Mouse (Mus musculus) heart, embryonic 11.5 days (tissue): ENCODE measurements around the gene Gm11437. TPM values are rescaled to one million over a fixed set of nuclear protein-coding genes. Genes with fewer than 3 reads are reported as not detected.

Source experiments
- ATAC-seq: fragments of 200-750 bp; cut with Nextera tagmentation; replicated peaks from 2 replicates; pipeline ENCODE4 v1.8.0; 2017; ENCODE audit warnings: moderate library complexity; ENCODE audit not compliant: insufficient number of reproducible peaks, low FRiP score, low TSS enrichment
- H3K27ac ChIP-seq: fragments of 300-500 bp; sonication (generic); 2 replicates; pipeline ENCODE4 v1.5.1; 2014; ENCODE audit warnings: mild to moderate bottlenecking, low read depth, low read length
- H3K27me3 ChIP-seq: fragments of 300-500 bp; sonication (generic); 2 replicates; pipeline ENCODE4 v1.6.1; 2014; ENCODE audit warnings: mild to moderate bottlenecking, low read length, mixed read lengths; ENCODE audit not compliant: control insufficient read depth, insufficient read depth
- H3K36me3 ChIP-seq: fragments of 300-500 bp; sonication (generic); 2 replicates; pipeline ENCODE4 v1.6.1; 2014; ENCODE audit warnings: mild to moderate bottlenecking, low read length, moderate library complexity, mixed read lengths; ENCODE audit not compliant: control insufficient read depth, insufficient read depth
- H3K4me1 ChIP-seq: fragments of 300-500 bp; sonication (generic); 2 replicates; pipeline ENCODE4 v1.6.1; 2014; ENCODE audit warnings: low read length; ENCODE audit not compliant: control insufficient read depth, insufficient read depth
- H3K4me2 ChIP-seq: fragments of 300-500 bp; sonication (generic); 2 replicates; pipeline ENCODE4 v1.6.1; 2014; ENCODE audit warnings: mild to moderate bottlenecking, moderate library complexity
- H3K4me3 ChIP-seq: fragments of 300-500 bp; sonication (generic); 2 replicates; pipeline ENCODE4 v1.5.1; 2014; ENCODE audit warnings: low read depth, low read length
- H3K9ac ChIP-seq: fragments of 300-500 bp; sonication (generic); 2 replicates; pipeline ENCODE4 v1.6.1; 2014; ENCODE audit warnings: mild to moderate bottlenecking, low read depth, low read length, moderate library complexity
- H3K9me3 ChIP-seq: fragments of 300-500 bp; sonication (generic); replicated peaks from 2 replicates; pipeline ENCODE4 v1.6.1; 2016; ENCODE audit warnings: low read length; ENCODE audit not compliant: control insufficient read depth
- WGBS: fragments of 180-500 bp; shearing (Covaris S2); extraction: QIAGEN DNeasy Blood & Tissue Kit; methylation state at CpG from one replicate; pipeline ENCODE4 v1.1.7; 2014; ENCODE audit not compliant: insufficient replicate concordance; 5-methylcytosine and 5-hydroxymethylcytosine counted together
- polyA plus RNA-seq: library from polyadenylated mRNA; unstranded; fragments of >200 nt; fragmentation: Nextera tagmentation; extraction: Ambion mirVana; gene quantifications from 2 replicates; pipeline ENCODE4 v1.2.1, GENCODE M21; 2014

Gm11437 gene
- polyA plus RNA-seq, 1 experiment from 2014 or later = not detected

DNA sequence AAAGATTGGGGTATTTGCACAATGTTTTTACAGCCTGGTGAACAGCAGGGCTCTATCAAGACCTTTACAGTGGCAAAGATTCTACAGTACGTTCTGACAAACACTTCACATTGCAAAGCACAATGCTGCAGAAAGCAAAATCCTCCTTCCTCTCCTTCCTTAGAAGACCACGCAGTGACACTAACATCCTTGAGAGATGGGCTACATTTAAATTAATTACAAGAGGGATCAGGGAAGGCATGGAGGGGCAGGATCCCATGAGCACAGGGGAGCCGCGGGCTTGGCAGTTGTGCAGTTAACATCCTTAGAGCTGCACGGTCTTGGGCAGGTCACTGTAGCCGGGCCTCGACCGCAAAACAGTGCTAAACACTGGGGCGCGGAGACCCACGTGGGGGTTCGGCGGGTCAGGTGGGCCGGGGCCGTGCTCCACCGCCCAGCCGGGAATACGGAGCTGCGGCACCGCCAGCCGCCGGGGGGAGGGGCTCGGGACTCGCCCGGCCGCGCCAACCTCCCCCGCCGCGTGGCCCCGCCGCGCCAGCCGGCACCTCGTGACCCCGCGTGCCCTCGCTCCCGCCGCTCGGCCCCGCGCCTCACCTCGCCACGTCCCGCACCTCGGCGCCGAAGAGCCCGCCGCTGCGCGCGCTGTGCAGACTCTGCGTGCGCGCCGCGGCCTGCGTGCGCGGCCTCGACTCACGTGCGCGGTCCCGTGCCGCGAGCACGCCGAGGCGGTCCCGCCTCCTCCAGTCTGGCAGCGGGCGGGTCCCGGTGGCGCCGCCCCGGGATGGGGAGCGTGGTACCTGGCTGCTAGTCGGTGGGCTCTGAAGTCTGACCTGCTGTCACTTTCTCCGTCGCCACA is 38.1 kb downstream of the Gm11437 start, which contains the start of the genes Tada2a and Acaca:
TSS of gene Tada2a (minus strand) at position 658 of the 856 bp plus-strand sequence.
TSS of gene Acaca (plus strand) at position 730 of the 856 bp plus-strand sequence.
- Histone ChIP-seq H3K9me3 (no peaks in the 10 kb centered on the region), H3K4me1 (peaks cover 6% of the 10 kb centered on the region; the same call in 1 of the 2 replicates), H3K36me3 (peaks cover 2% of the 10 kb centered on the region; the same call in 1 of the 2 replicates), H3K4me3 (peak within 1 kb of the TSS; percentile 80), H3K27ac (peak within 1 kb of the TSS; percentile 59; the same call in 1 of the 2 replicates), H3K9ac (peak within 1 kb of the TSS; percentile 92), H3K4me2 (peak within 1 kb of the TSS; percentile 86), H3K27me3 (no peaks in the 10 kb centered on the region)
- ATAC-seq = peak; percentile 84
- WGBS = under 1% methylated on average over 61 of the region's 83 CpGs

- no peak for ATAC-seq
- H3K4me3 ChIP-seq = no peak overlapping the region
- peaks cover 6% of the 10 kb centered on the region; the same call in 1 of the 2 replicates for H3K4me1 ChIP-seq
- no peaks in the 10 kb centered on the region for H3K9me3 ChIP-seq
- no peaks in the 10 kb centered on the region for H3K27me3 ChIP-seq
- H3K4me2 ChIP-seq = no peak overlapping the region; the same call in 1 of the 2 replicates
- H3K27ac ChIP-seq = no peak overlapping the region
- no peak overlapping the region for H3K9ac ChIP-seq
- 88% methylated on average over 4 of the region's 4 CpGs for WGBS
- H3K36me3 ChIP-seq = peaks cover 2% of the 10 kb centered on the region; the same call in 1 of the 2 replicates
These were observed 39.3 kb downstream of the Gm11437 start for GRCm38 (mm10) chr11:84127977-84128376.

GRCm38 (mm10) chr11:84121051-84121956 is 46.0 kb downstream of the Gm11437 start:
- Histone ChIP-seq H3K27me3 (no peaks in the 10 kb centered on the region), H3K4me3 (no peak overlapping the region), H3K27ac (no peak overlapping the region), H3K9me3 (no peaks in the 10 kb centered on the region), H3K4me1 (no peaks in the 10 kb centered on the region), H3K36me3 (peaks cover 21% of the 10 kb centered on the region), H3K9ac (no peak overlapping the region), H3K4me2 (no peak overlapping the region)
- no peak for ATAC-seq
- WGBS = 85% methylated on average over 12 of the region's 12 CpGs

DNA sequence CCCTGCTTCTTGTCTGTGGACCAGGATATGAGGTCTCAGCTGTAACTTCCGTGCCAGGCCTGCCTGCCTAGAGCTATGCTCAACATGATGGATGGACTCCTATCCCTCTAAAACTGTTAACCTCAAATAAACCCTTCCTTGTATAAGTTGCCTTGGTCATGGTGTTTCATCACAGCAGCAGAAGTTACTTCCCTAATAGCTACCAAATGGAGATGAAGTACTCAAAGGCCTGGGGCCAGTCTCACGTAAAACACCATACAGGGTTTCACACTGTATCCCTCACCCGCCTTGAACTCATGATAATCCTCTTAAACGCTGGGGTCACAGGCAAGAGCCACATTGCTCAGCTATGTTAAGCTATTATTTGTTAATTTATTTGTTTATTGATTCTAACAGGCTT is 49.8 kb downstream of the Gm11437 start:
- ATAC-seq = no peak
- 87% methylated on average over 4 of the region's 4 CpGs for WGBS
- Histone ChIP-seq H3K27ac (no peak overlapping the region), H3K9me3 (no peaks in the 10 kb centered on the region), H3K27me3 (no peaks in the 10 kb centered on the region), H3K9ac (no peak overlapping the region), H3K4me1 (no peaks in the 10 kb centered on the region), H3K36me3 (peaks cover 24% of the 10 kb centered on the region), H3K4me3 (no peak overlapping the region), H3K4me2 (no peak overlapping the region)

GRCm38 (mm10) chr11:84116221-84116620 is 51.1 kb downstream of the Gm11437 start:
- ATAC-seq = no peak
- H3K9ac ChIP-seq = no peak overlapping the region
- H3K36me3 ChIP-seq = peaks cover 23% of the 10 kb centered on the region
- H3K27ac ChIP-seq = no peak overlapping the region
- 61% methylated on average over 2 of the region's 2 CpGs for WGBS
- no peaks in the 10 kb centered on the region for H3K27me3 ChIP-seq
- H3K4me1 ChIP-seq = no peaks in the 10 kb centered on the region
- H3K9me3 ChIP-seq = no peaks in the 10 kb centered on the region
- H3K4me3 ChIP-seq = no peak overlapping the region
- no peak overlapping the region for H3K4me2 ChIP-seq

- H3K4me3 ChIP-seq = no peak overlapping the region
- ATAC-seq = no peak
- H3K4me1 ChIP-seq = no peaks in the 10 kb centered on the region
- WGBS = 77% methylated on average over 9 of the region's 9 CpGs
- H3K36me3 ChIP-seq = peaks cover 19% of the 10 kb centered on the region
- H3K9ac ChIP-seq = no peak overlapping the region
- no peaks in the 10 kb centered on the region for H3K9me3 ChIP-seq
- H3K27ac ChIP-seq = no peak overlapping the region
- H3K27me3 ChIP-seq = no peaks in the 10 kb centered on the region
- no peak overlapping the region for H3K4me2 ChIP-seq
These were observed 51.6 kb downstream of the Gm11437 start for GRCm38 (mm10) chr11:84115646-84116045.

GRCm38 (mm10) chr11:84113623-84114022 is 53.7 kb downstream of the Gm11437 start:
- peaks cover 13% of the 10 kb centered on the region; the same call in 1 of the 2 replicates for H3K36me3 ChIP-seq
- H3K9me3 ChIP-seq = no peaks in the 10 kb centered on the region
- H3K4me1 ChIP-seq = no peaks in the 10 kb centered on the region
- H3K9ac ChIP-seq = no peak overlapping the region
- H3K4me2 ChIP-seq = no peak overlapping the region
- H3K27ac ChIP-seq = no peak overlapping the region
- ATAC-seq = no peak
- no peak overlapping the region for H3K4me3 ChIP-seq
- H3K27me3 ChIP-seq = no peaks in the 10 kb centered on the region
- 92% methylated on average over 5 of the region's 5 CpGs for WGBS

DNA sequence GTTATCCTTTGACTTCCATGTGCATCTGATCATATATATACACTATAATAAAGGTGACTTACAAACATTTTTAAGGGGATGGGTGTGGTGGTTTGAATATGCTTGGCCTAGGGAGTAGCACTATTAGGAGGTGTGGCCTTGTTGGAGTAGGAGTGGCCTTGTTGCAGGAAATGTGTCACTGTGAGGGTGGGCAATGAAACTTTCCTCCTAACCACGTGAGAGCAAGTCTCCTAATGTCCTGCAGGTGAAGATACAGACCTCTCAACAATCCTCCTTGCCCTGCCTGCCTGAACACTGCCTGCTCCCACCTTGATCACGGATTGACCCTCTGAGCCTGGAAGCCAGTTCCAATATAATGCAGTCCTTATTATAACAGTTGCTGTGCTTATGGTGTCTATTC is 60.1 kb downstream of the Gm11437 start:
- no peak for ATAC-seq
- H3K36me3 ChIP-seq = peaks cover 24% of the 10 kb centered on the region
- no peak overlapping the region for H3K9ac ChIP-seq
- H3K4me3 ChIP-seq = no peak overlapping the region
- no peaks in the 10 kb centered on the region for H3K9me3 ChIP-seq
- no peak overlapping the region for H3K27ac ChIP-seq
- H3K4me2 ChIP-seq = no peak overlapping the region
- H3K4me1 ChIP-seq = no peaks in the 10 kb centered on the region
- H3K27me3 ChIP-seq = no peaks in the 10 kb centered on the region
- 61% methylated on average over 2 of the region's 2 CpGs for WGBS
